Mouse (Mus musculus) heart, embryonic 14.5 days (tissue): ENCODE results near the gene Bcat1. TPM values are rescaled to one million over a fixed set of nuclear protein-coding genes. Genes with fewer than 3 reads are reported as not detected.
A peak's percentile ranks its signal among the peaks of the same experiment; 100 is the strongest.
"Not testable (repeated sequence)": the region's sequence is repeated elsewhere in the genome, so short reads cannot be mapped to it uniquely, and the experiment has no call there.

Experiments
- ATAC-seq: fragments of 200-750 bp; cut with Nextera tagmentation; 2 replicates; pipeline ENCODE4 v1.8.0; 2017; ENCODE audit warnings: low read depth, moderate TSS enrichment; ENCODE audit not compliant: insufficient number of reproducible peaks, insufficient read depth, low FRiP score
- H3K27ac ChIP-seq, 2 experiments: fragments of 200-500 bp in 1 of 2; fragments of 300-500 bp in 1 of 2; sonication (generic) in 1 of 2; replicated peaks in 1 of 2; 2 replicates each; pipeline ENCODE4 v1.5.1; 2012 to 2014; ENCODE audit warnings: low read depth in 2 of 2, low read length in 2 of 2, control low read depth in 1 of 2, mild to moderate bottlenecking in 1 of 2, mixed read lengths in 1 of 2; ENCODE audit not compliant: control insufficient read depth in 1 of 2, insufficient read depth in 1 of 2
- H3K27me3 ChIP-seq: fragments of 300-500 bp; sonication (generic); 2 replicates; pipeline ENCODE4 v1.6.1; 2014; ENCODE audit warnings: mild to moderate bottlenecking, low read length, control low read depth; ENCODE audit not compliant: control insufficient read depth, insufficient read depth
- H3K36me3 ChIP-seq: fragments of 300-500 bp; sonication (generic); 2 replicates; pipeline ENCODE4 v1.6.1; 2014; ENCODE audit warnings: mild to moderate bottlenecking, control low read depth, low read length, mixed read lengths; ENCODE audit not compliant: control insufficient read depth, insufficient read depth
- H3K4me1 ChIP-seq, 2 experiments: fragments of 200-500 bp in 1 of 2; fragments of 300-500 bp in 1 of 2; sonication (generic) in 1 of 2; 2 replicates each; pipeline ENCODE4 v1.6.1; 2012 to 2014; ENCODE audit warnings: low read length in 2 of 2, control low read depth in 1 of 2, mixed read lengths in 1 of 2; ENCODE audit not compliant: control insufficient read depth in 2 of 2, insufficient read depth in 2 of 2
- H3K4me2 ChIP-seq: fragments of 300-500 bp; sonication (generic); 2 replicates; pipeline ENCODE4 v1.6.1; 2014; ENCODE audit warnings: mild to moderate bottlenecking, low read length
- H3K4me3 ChIP-seq, 2 experiments: fragments of 200-500 bp in 1 of 2; fragments of 300-500 bp in 1 of 2; sonication (generic) in 1 of 2; 2 replicates each; pipeline ENCODE4 v1.5.1; 2012 to 2014; ENCODE audit warnings: low read length in 2 of 2, mild to moderate bottlenecking in 2 of 2, control low read depth in 1 of 2, low read depth in 1 of 2, moderate library complexity in 1 of 2; ENCODE audit not compliant: control insufficient read depth in 1 of 2, insufficient read depth in 1 of 2
- H3K9ac ChIP-seq: fragments of 300-500 bp; sonication (generic); 2 replicates; pipeline ENCODE4 v1.6.1; 2014; ENCODE audit warnings: mild to moderate bottlenecking, low read length
- H3K9me3 ChIP-seq: fragments of 300-500 bp; sonication (generic); 2 replicates; pipeline ENCODE4 v1.6.1; 2016; ENCODE audit warnings: low read length, control low read depth; ENCODE audit not compliant: control insufficient read depth
- WGBS: fragments of 180-500 bp; shearing (Covaris S2); extraction: QIAGEN DNeasy Blood & Tissue Kit; methylation state at CpG from one replicate; pipeline ENCODE4 v1.1.7; 2014; 5-methylcytosine and 5-hydroxymethylcytosine counted together
- polyA plus RNA-seq: library from polyadenylated mRNA; unstranded; fragments of >200 nt; fragmentation: Nextera tagmentation; extraction: Ambion mirVana; gene quantifications from 2 replicates; pipeline ENCODE4 v1.2.1, GENCODE M21; 2014

Bcat1 gene
- polyA plus RNA-seq, 1 experiment from 2014 or later: 6.2 TPM

DNA sequence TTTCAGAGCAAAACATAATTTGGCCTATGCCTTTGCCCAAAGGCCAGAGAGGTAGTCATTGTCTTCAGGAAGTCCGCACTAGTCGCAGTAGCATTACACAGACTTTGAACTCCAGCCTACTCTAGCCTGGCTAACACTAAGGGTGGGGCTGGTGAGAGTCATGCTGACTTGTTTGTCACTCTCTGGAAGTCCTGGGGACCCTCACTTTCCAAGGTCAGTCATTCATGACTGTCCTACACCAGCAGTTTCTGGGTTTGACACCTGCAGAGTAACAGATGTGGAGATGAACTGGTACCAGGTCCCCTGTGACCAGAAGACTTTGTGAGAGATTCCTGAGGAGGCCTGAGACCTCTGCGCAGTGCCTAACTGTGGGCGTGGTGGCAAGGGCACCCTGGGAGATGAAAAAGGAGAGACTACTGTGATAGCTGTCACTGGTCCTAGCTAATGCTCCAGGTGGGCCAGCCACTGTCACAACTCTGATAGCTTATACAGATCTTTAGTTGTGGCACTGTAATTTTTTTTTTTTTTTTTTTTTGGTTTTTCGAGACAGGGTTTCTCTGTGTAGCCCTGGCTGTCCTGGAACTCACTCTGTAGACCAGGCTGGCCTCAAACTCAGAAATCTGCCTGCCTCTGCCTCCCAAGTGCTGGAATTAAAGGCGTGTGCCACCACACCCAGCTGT is 30.3 kb upstream of the Bcat1 start:
- H3K36me3 ChIP-seq: no peaks in the 10 kb centered on the region
- H3K4me1 ChIP-seq: no peaks in the 10 kb centered on the region
- no peak overlapping the region for H3K9ac ChIP-seq
- WGBS: 82% methylated on average over 6 of the region's 6 CpGs
- no peak overlapping the region for H3K4me3 ChIP-seq
- H3K4me2 ChIP-seq: no peak overlapping the region
- ATAC-seq: no peak
- no peaks in the 10 kb centered on the region for H3K9me3 ChIP-seq
- no peak overlapping the region for H3K27ac ChIP-seq
- H3K27me3 ChIP-seq: no peaks in the 10 kb centered on the region

DNA sequence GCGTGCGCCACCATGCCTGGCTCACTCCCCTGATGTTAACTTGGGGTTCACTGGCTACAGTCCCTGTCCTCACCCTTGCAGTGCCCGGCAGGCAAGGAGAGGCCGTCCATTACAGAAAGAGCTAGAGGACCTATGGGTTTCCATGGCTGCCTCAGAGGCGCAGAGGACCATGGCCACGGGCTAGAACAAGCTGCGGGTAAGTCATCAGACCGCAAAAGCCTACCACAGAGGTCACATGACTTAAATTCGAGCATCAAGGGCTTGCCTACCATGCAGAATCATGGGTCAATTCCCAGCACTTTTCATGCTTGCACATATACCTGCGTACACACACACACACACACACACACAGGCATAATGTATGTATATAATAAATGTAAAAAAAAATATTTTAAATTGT is 29.5 kb upstream of the Bcat1 start:
- H3K27ac ChIP-seq: no peak overlapping the region
- no peak overlapping the region for H3K9ac ChIP-seq
- no peaks in the 10 kb centered on the region for H3K27me3 ChIP-seq
- H3K36me3 ChIP-seq: no peaks in the 10 kb centered on the region
- H3K9me3 ChIP-seq: no peaks in the 10 kb centered on the region
- 93% methylated on average over 10 of the region's 10 CpGs for WGBS
- H3K4me3 ChIP-seq: no peak overlapping the region
- ATAC-seq: no peak
- no peak overlapping the region for H3K4me2 ChIP-seq
- H3K4me1 ChIP-seq: peaks cover 4 to 5% of the 10 kb centered on the region in 2 experiments; a peak in 3 of 4 replicates

DNA sequence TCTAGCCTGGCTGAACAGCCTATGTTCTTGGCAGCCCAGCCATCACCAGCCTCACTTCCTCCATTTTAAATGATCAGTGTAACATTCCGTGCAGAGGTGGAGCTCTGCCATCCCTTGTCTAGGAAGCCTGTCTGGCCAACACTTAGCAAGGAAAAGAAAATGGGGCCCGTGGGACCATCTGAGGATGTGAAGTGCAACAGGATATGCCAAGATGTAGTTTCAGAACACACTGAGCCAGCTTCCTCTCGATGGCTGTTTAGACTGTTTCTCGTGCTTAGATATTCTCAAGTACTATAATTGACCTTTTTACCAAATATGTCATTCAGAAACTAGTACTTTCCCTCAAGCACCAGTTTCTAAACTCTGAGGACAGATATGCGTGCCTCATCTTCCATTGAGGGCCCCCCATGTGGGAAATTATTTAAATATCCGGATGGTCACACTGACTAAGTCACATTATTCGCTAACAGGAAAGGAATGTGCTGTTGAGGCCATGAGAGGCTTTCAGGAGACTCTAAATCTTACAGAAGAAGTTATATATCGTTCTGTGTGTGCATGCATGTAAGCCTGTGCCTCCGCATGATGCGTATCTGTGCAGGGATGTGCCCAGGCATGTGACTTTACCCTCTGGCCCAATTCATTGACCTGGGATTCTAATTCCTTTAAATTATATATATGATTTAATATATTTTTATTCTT is 28.4 kb upstream of the Bcat1 start:
- ATAC-seq: no peak
- H3K27ac ChIP-seq: no peak overlapping the region

DNA sequence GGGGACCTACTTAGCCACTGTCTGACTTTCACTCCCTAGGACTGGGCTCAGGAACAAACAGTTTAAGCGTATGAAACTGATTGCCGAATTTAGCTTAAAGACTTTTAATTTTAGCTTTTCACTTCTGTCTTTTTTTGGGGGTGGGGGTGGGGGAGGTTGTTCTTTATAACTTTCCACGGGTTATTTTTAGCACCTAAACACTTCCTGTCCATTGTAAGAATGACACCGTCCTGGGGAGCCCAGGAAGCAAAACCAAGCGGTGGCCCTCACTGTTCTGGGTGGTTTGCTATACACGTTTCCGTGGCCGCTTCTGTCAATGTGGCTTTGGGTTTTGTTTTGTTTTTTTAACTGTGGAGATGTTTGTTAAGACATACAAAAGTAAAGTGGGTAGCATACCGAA is 24.9 kb upstream of the Bcat1 start:
- Histone ChIP-seq H3K4me2 (no peak overlapping the region), H3K27me3 (no peaks in the 10 kb centered on the region), H3K9me3 (no peaks in the 10 kb centered on the region), H3K9ac (no peak overlapping the region), H3K4me3 (no peak overlapping the region), H3K4me1 (peaks cover 4 to 6% of the 10 kb centered on the region in 2 experiments; a peak in 3 of 4 replicates), H3K36me3 (no peaks in the 10 kb centered on the region), H3K27ac (peak overlapping the region in 1 of 2 experiments; percentile 39; a peak in 2 of 4 replicates)
- WGBS: 27% methylated on average over 9 of the region's 9 CpGs
- no peak for ATAC-seq

More for the DNA sequence above, 28.4 kb upstream of the Bcat1 start:
- no peak overlapping the region for H3K4me2 ChIP-seq
- 72% methylated on average over 10 of the region's 10 CpGs for WGBS
- H3K36me3 ChIP-seq: no peaks in the 10 kb centered on the region
- H3K4me3 ChIP-seq: no peak overlapping the region
- no peaks in the 10 kb centered on the region for H3K27me3 ChIP-seq
- H3K9me3 ChIP-seq: no peaks in the 10 kb centered on the region
- H3K4me1 ChIP-seq: peaks cover 4 to 6% of the 10 kb centered on the region in 2 experiments; a peak in 3 of 4 replicates
- no peak overlapping the region for H3K9ac ChIP-seq

DNA sequence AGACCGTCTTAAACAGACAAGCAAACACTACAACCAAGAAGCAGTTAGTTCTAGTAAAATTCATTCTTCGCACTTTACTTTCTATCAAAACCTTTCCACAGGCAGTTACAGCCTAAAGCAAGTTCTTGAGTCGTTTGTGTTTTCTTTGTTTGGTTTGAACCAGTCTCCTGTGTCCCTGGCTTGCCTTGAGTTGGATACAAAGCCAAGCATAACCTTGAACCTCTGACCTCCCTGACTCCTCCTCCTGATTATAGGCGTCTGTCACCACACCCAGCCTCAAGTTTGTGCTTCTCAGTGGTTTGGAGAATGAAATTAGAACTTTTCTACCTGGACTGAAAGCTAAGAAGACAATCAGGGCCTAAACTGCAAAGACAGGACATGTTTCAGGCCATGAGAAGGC is 18.4 kb upstream of the Bcat1 start:
- Histone ChIP-seq H3K9ac (no peak overlapping the region), H3K27me3 (no peaks in the 10 kb centered on the region), H3K9me3 (no peaks in the 10 kb centered on the region), H3K4me2 (no peak overlapping the region), H3K4me1 (peaks cover 0 to under 1% of the 10 kb centered on the region in 2 experiments; a peak in 1 of 4 replicates), H3K36me3 (no peaks in the 10 kb centered on the region), H3K4me3 (no peak overlapping the region), H3K27ac (no peak overlapping the region)
- no peak for ATAC-seq
- 74% methylated on average over 4 of the region's 4 CpGs for WGBS

DNA sequence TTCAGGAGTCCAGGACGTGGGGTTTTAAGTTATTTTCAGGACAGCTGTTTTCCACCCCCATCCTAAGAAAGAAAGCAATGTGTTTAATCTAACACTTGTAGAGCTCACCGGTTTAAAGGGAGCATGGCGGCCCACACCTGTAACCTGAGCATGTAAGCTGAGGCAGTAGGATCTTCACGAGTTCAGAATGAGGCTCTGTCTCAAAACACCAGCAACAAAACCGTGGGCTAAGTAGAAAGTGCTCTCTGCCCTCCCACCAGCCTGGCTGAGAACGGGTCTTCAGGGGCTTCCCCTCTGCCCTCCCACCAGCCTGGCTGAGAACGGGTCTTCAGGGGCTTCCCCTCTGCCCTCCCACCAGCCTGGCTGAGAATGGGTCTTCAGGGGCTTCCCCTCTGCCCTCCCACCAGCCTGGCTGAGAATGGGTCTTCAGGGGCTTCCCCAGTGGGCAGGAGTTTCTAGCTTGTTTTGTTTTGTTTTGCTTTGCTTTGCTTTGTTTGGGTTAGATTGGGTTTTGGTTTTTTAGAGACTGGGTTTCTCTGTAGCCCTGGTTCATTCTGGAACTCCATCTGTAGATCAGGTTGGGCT is 17.1 kb upstream of the Bcat1 start:
- H3K27me3 ChIP-seq, H3K27ac ChIP-seq, H3K36me3 ChIP-seq, H3K9ac ChIP-seq, H3K4me1 ChIP-seq, ATAC-seq, H3K9me3 ChIP-seq, H3K4me2 ChIP-seq, H3K4me3 ChIP-seq: not testable (repeated sequence)
- WGBS: 57% methylated on average over 7 of the region's 7 CpGs

DNA sequence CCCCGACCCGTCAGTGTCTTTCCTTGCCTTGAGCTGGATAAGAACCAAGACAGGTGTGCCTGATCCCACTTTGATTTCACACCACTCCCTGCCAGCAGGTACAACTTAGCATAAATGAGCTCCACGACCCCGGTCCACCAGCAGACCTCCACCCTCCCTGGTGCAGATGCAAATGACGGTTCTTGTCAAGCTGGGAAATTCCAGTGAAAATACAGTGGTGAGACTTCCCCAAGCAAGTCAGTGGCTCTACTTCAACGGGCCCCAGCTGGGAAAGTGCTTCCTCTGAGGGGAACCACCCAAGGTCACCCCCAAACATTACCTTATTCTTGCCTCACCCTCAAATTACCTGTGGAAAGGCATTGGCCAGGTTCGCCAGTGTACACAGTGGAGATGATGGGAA is 16.0 kb upstream of the Bcat1 start:
- no peak for ATAC-seq
- Histone ChIP-seq H3K9ac (no peak overlapping the region), H3K27ac (no peak overlapping the region), H3K4me1 (peaks cover 0 to 4% of the 10 kb centered on the region in 2 experiments; a peak in 1 of 4 replicates), H3K4me2 (no peak overlapping the region), H3K4me3 (no peak overlapping the region), H3K9me3 (no peaks in the 10 kb centered on the region), H3K27me3 (no peaks in the 10 kb centered on the region), H3K36me3 (no peaks in the 10 kb centered on the region)
- WGBS: 70% methylated on average over 7 of the region's 7 CpGs
